Mouse (Mus musculus) limb, embryonic 14.5 days (tissue): ENCODE results near the gene Gm10130. TPM values are rescaled to one million over a fixed set of nuclear protein-coding genes. Genes with fewer than 3 reads are reported as not detected.
"Not testable (repeated sequence)": the region's sequence is repeated elsewhere in the genome, so short reads cannot be mapped to it uniquely, and the experiment has no call there.

Experiments
- ATAC-seq: fragments of 200-750 bp; cut with Nextera tagmentation; 2 replicates; pipeline ENCODE4 v1.8.0; 2017; ENCODE audit warnings: low read depth, moderate number of reproducible peaks, moderate TSS enrichment; ENCODE audit not compliant: low FRiP score
- DNase-seq: peaks from one replicate; pipeline ENCODE4 v3.0.0-alpha.2; 2015; ENCODE audit warnings: low spot score
- H3K27ac ChIP-seq: fragments of 300-500 bp; sonication (generic); replicated peaks from 2 replicates; pipeline ENCODE4 v1.5.1; 2014; ENCODE audit warnings: low read depth, mild to moderate bottlenecking, low read length, moderate library complexity, mixed read lengths
- H3K27me3 ChIP-seq: fragments of 300-500 bp; sonication (generic); 2 replicates; pipeline ENCODE4 v1.6.1; 2014; ENCODE audit warnings: low read length, mixed read lengths; ENCODE audit not compliant: control insufficient read depth, insufficient read depth
- H3K36me3 ChIP-seq: fragments of 300-500 bp; sonication (generic); 2 replicates; pipeline ENCODE4 v1.6.1; 2014; ENCODE audit warnings: mild to moderate bottlenecking, low read length, moderate library complexity, mixed read lengths; ENCODE audit not compliant: control insufficient read depth, insufficient read depth
- H3K4me1 ChIP-seq: fragments of 300-500 bp; sonication (generic); 2 replicates; pipeline ENCODE4 v1.6.1; 2014; ENCODE audit warnings: antibody characterized with exemption, low read length, mixed read lengths; ENCODE audit not compliant: control insufficient read depth, insufficient read depth
- H3K4me2 ChIP-seq: fragments of 300-500 bp; sonication (generic); replicated peaks from 2 replicates; pipeline ENCODE4 v1.6.1; 2014; ENCODE audit warnings: low read depth, mild to moderate bottlenecking, low read length, moderate library complexity; ENCODE audit not compliant: severe bottlenecking
- H3K4me3 ChIP-seq: fragments of 300-500 bp; sonication (generic); replicated peaks from 2 replicates; pipeline ENCODE4 v1.5.1; 2014; ENCODE audit warnings: low read length
- H3K9ac ChIP-seq: fragments of 300-500 bp; sonication (generic); 2 replicates; pipeline ENCODE4 v1.6.1; 2014; ENCODE audit warnings: mild to moderate bottlenecking, low read depth, low read length, moderate library complexity; ENCODE audit not compliant: severe bottlenecking
- H3K9me3 ChIP-seq: fragments of 300-500 bp; sonication (generic); 2 replicates; pipeline ENCODE4 v1.6.1; 2016; ENCODE audit warnings: low read length; ENCODE audit not compliant: control insufficient read depth
- POLR2A ChIP-seq: fragments of 200-500 bp; IDR thresholded peaks from 2 replicates; pipeline ENCODE4 v1.8.0; 2012; ENCODE audit warnings: inconsistent platforms, mild to moderate bottlenecking, moderate library complexity, borderline replicate concordance; ENCODE audit not compliant: insufficient read depth, insufficient read length; ENCODE audit errors: extremely low read depth
- WGBS: fragments of 180-500 bp; shearing (Covaris S2); extraction: QIAGEN DNeasy Blood & Tissue Kit; methylation state at CpG from one replicate; pipeline ENCODE4 v1.1.7; 2014; 5-methylcytosine and 5-hydroxymethylcytosine counted together
- polyA plus RNA-seq, 2 experiments: library from polyadenylated mRNA; depleted of rRNA in 1 of 2; stranded (reverse) in 1 of 2; unstranded in 1 of 2; fragments of >200 nt; fragmentation: Nextera tagmentation in 1 of 2; extraction: Ambion mirVana in 1 of 2; gene quantifications; 2 replicates each; pipeline versions ENCODE4 v1.2.1 to v1.2.3; 2012 to 2014

Gm10130 gene
- polyA plus RNA-seq, 2 experiments = 0.45 to 1.9 TPM

DNA sequence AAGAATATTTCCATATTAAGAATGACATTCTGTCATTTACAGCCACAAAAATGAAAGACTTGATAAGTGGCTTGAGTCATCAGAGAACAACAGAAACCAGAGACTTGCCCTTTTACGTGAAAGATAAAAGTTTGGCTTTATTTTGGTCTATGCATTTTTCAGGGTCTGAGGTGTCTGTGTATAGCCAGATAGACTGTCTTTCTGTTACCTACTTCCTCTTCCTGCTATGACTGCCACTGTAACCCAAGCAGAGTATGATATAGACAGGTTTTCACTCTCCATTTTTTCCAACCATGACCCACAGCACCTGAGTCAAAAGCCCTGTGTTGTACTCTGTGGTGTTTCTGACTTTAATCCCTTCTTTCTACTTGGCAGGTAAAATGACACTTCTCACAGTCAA is 66.7 kb downstream of the Gm10130 start:
- Histone ChIP-seq H3K36me3 (no peaks in the 10 kb centered on the region), H3K4me2 (no peak overlapping the region), H3K4me1 (no peaks in the 10 kb centered on the region), H3K27ac (no peak overlapping the region), H3K4me3 (no peak overlapping the region), H3K27me3 (no peaks in the 10 kb centered on the region), H3K9me3 (no peaks in the 10 kb centered on the region), H3K9ac (no peak overlapping the region)
- no peak for TF ChIP-seq POLR2A
- 81% methylated on average over 1 of the region's 1 CpGs for WGBS
- ATAC-seq (no peak), DNase-seq (no peak)

DNA sequence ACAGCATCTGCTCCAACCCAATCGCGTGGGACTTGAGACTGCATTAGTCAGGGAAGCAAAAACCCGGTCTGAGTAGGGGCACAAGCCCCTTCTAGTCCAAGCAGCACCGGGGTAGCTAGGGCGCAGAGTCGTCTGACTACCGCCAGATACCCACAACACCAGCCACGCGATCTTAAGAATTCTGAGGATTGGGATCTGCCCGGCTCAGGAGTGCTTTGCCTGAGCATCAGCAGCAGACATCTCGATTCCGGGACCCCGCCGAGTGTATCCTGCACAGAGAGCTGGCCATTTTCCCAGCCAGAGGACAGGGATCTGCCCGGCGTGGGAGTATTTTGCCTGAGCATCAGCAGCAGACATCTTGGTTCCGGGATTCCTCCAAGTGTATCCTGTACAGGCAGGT is 88.6 kb downstream of the Gm10130 start:
- H3K4me1 ChIP-seq, H3K27me3 ChIP-seq, DNase-seq, H3K4me2 ChIP-seq, H3K27ac ChIP-seq, H3K4me3 ChIP-seq, ATAC-seq, H3K36me3 ChIP-seq, H3K9ac ChIP-seq: not testable (repeated sequence)
- WGBS = 95% methylated on average over 17 of the region's 17 CpGs
- peaks cover 19% of the 10 kb centered on the region; the same call in 1 of the 2 replicates for H3K9me3 ChIP-seq

Other genes starting within 250 kb of the Gm10130 start
- 1.8 and 2.7 TPM in 2 replicates for gene Zfp120, start 187.0 kb upstream of the Gm10130 start, polyA plus RNA-seq (2012; rRNA removed)
- gene Zfp120, start 187.0 kb upstream of the Gm10130 start, polyA plus RNA-seq (2014; fragmentation: Nextera tagmentation; extraction: Ambion mirVana) = 9.1 and 10.4 TPM in 2 replicates
- not detected in 2 replicates for gene Gm10770, start 144.0 kb upstream of the Gm10130 start, polyA plus RNA-seq (2012; rRNA removed)
- gene Gm10770, start 144.0 kb upstream of the Gm10130 start, polyA plus RNA-seq (2014; fragmentation: Nextera tagmentation; extraction: Ambion mirVana) = not detected in 2 replicates
- gene Gm14139, start 141.9 kb upstream of the Gm10130 start, polyA plus RNA-seq (2012; rRNA removed) = 0.06 TPM in 1 of 2 replicates, not detected in the other
- not detected in 2 replicates for gene Gm14139, start 141.9 kb upstream of the Gm10130 start, polyA plus RNA-seq (2014; fragmentation: Nextera tagmentation; extraction: Ambion mirVana)
- 1.7 and 2.2 TPM in 2 replicates for gene Zfp937, start 105.6 kb upstream of the Gm10130 start, polyA plus RNA-seq (2012; rRNA removed)
- 8.4 and 8.5 TPM in 2 replicates for gene Zfp937, start 105.6 kb upstream of the Gm10130 start, polyA plus RNA-seq (2014; fragmentation: Nextera tagmentation; extraction: Ambion mirVana)
- 2.0 and 2.4 TPM in 2 replicates for gene Gm21994, start 68.1 kb upstream of the Gm10130 start, polyA plus RNA-seq (2012; rRNA removed)
- gene Gm21994, start 68.1 kb upstream of the Gm10130 start, polyA plus RNA-seq (2014; fragmentation: Nextera tagmentation; extraction: Ambion mirVana) = 3.5 and 4.4 TPM in 2 replicates
- gene Gm14124, start 66.2 kb upstream of the Gm10130 start, polyA plus RNA-seq (2012; rRNA removed) = 0.05 and 0.06 TPM in 2 replicates
- 0.07 TPM in 1 of 2 replicates, not detected in the other for gene Gm14124, start 66.2 kb upstream of the Gm10130 start, polyA plus RNA-seq (2014; fragmentation: Nextera tagmentation; extraction: Ambion mirVana)
- 2.7 and 2.8 TPM in 2 replicates for gene 3300002I08Rik, start 39.1 kb downstream of the Gm10130 start, polyA plus RNA-seq (2012; rRNA removed)
- 9.0 TPM in 2 replicates for gene 3300002I08Rik, start 39.1 kb downstream of the Gm10130 start, polyA plus RNA-seq (2014; fragmentation: Nextera tagmentation; extraction: Ambion mirVana)
- gene Zfp442, start 127.8 kb downstream of the Gm10130 start, polyA plus RNA-seq (2012; rRNA removed) = 1.2 and 1.5 TPM in 2 replicates
- 6.7 and 7.6 TPM in 2 replicates for gene Zfp442, start 127.8 kb downstream of the Gm10130 start, polyA plus RNA-seq (2014; fragmentation: Nextera tagmentation; extraction: Ambion mirVana)
- 0.05 and 0.06 TPM in 2 replicates for gene Zfp345, start 161.4 kb downstream of the Gm10130 start, polyA plus RNA-seq (2012; rRNA removed)
- gene Zfp345, start 161.4 kb downstream of the Gm10130 start, polyA plus RNA-seq (2014; fragmentation: Nextera tagmentation; extraction: Ambion mirVana) = not detected in 2 replicates
- 1.6 and 1.9 TPM in 2 replicates for gene Cst7, start 246.7 kb downstream of the Gm10130 start, polyA plus RNA-seq (2012; rRNA removed)
- 2.4 and 3.8 TPM in 2 replicates for gene Cst7, start 246.7 kb downstream of the Gm10130 start, polyA plus RNA-seq (2014; fragmentation: Nextera tagmentation; extraction: Ambion mirVana)